Mouse (Mus musculus): ENCODE results near the gene Ist1.

Ist1 gene

GRCm38 (mm10) chr8:109693146-109693900, at the start of gene Ist1:
Gene Ist1, minus strand, starts transcription at chr8:109693260.
- peak; percentile 98 to 99 for DNase-seq

- DNase-seq: no peak
These were observed 45.0 kb upstream of the Ist1 start for GRCm38 (mm10) chr8:109738049-109738380.

GRCm38 (mm10) chr8:109737237-109738048, 44.4 kb upstream of the Ist1 start, which contains the start of gene Atxn1l:
Gene Atxn1l, minus strand, starts transcription at chr8:109737739.
- DNase-seq: peak; percentile 91 to 94

GRCm38 (mm10) chr8:109736819-109737218, 43.8 kb upstream of the Ist1 start:
- DNase-seq: peak in 1 of 2 experiments; percentile 28

- DNase-seq: no peak
These were observed 41.0 kb upstream of the Ist1 start for GRCm38 (mm10) chr8:109734018-109734417.

- no peak for DNase-seq
These were observed 38.0 kb upstream of the Ist1 start for GRCm38 (mm10) chr8:109731012-109731411.

- DNase-seq: no peak
These were observed 32.0 kb upstream of the Ist1 start for GRCm38 (mm10) chr8:109725106-109725505.

GRCm38 (mm10) chr8:109714961-109715360, 21.9 kb upstream of the Ist1 start:
- no peak for DNase-seq

GRCm38 (mm10) chr8:109712521-109712920, 19.5 kb upstream of the Ist1 start:
- no peak for DNase-seq

GRCm38 (mm10) chr8:109707921-109708320, 14.9 kb upstream of the Ist1 start:
- no peak for DNase-seq

- DNase-seq: peak; percentile 80 to 89
These were observed 13.8 kb upstream of the Ist1 start for GRCm38 (mm10) chr8:109706874-109707237.

- DNase-seq: no peak
These were observed 13.2 kb upstream of the Ist1 start for GRCm38 (mm10) chr8:109706076-109706873.

GRCm38 (mm10) chr8:109705320-109706075, 12.4 kb upstream of the Ist1 start, which contains the start of gene Zfp821:
Gene Zfp821, plus strand, starts transcription at chr8:109705546.
- peak; percentile 95 to 99 for DNase-seq

GRCm38 (mm10) chr8:109704565-109705319, 11.7 kb upstream of the Ist1 start:
- no peak for DNase-seq

GRCm38 (mm10) chr8:109698477-109698876, 5.4 kb upstream of the Ist1 start:
- no peak for DNase-seq

- no peak for DNase-seq
These were observed 4.7 kb upstream of the Ist1 start for GRCm38 (mm10) chr8:109697754-109698153.

- DNase-seq: no peak
These were observed 1.1 kb upstream of the Ist1 start for GRCm38 (mm10) chr8:109694154-109694553.

- no peak for DNase-seq
These were observed 466 bp downstream of the Ist1 start for GRCm38 (mm10) chr8:109692443-109693145.

GRCm38 (mm10) chr8:109691769-109692168, 1.3 kb downstream of the Ist1 start:
- DNase-seq: peak; percentile 23 to 28

GRCm38 (mm10) chr8:109687248-109687647, 5.8 kb downstream of the Ist1 start:
- DNase-seq: no peak

- DNase-seq: no peak
These were observed 10.9 kb downstream of the Ist1 start for GRCm38 (mm10) chr8:109682120-109682519.

All from cerebellum, postnatal 25 days (tissue).